Mouse (Mus musculus) gastrocnemius, adult 2 months (tissue): ENCODE measurements around the gene Hdac1. TPM values are rescaled to one million over a fixed set of nuclear protein-coding genes. Genes with fewer than 3 reads are reported as not detected.
"Not testable (repeated sequence)": the region's sequence is repeated elsewhere in the genome, so short reads cannot be mapped to it uniquely, and the experiment has no call there.

Experiments used
- DNase-seq: peaks from one replicate; pipeline ENCODE4 v3.0.0; 2022
- H3K27ac ChIP-seq: fragments of 200-600 bp; 2 replicates; pipeline ENCODE4 v1.8.1; 2022; ENCODE audit warnings: mild to moderate bottlenecking
- H3K4me3 ChIP-seq: fragments of 200-600 bp; 2 replicates; pipeline ENCODE4 v1.8.1; 2022; ENCODE audit warnings: mild to moderate bottlenecking, moderate library complexity
- CTCF ChIP-seq: fragments of 200-600 bp; IDR thresholded peaks from 2 replicates; pipeline ENCODE4 v1.8.1; 2022; ENCODE audit warnings: antibody characterized with exemption, mild to moderate bottlenecking, moderate library complexity
- intact Hi-C: fragments of 180-260 bp; cut with DNase I; formaldehyde crosslinking; loops from one replicate; pipeline ENCODE4 v1.15.1; 2025
- total RNA-seq, 2 experiments: library from RNA; stranded (reverse); gene quantifications; 2 replicates each; pipeline ENCODE4 v1.2.3; 2021

Gene Hdac1
- total RNA-seq, 2 experiments from 2014 or later: 9.1 to 10.6 TPM

DNA sequence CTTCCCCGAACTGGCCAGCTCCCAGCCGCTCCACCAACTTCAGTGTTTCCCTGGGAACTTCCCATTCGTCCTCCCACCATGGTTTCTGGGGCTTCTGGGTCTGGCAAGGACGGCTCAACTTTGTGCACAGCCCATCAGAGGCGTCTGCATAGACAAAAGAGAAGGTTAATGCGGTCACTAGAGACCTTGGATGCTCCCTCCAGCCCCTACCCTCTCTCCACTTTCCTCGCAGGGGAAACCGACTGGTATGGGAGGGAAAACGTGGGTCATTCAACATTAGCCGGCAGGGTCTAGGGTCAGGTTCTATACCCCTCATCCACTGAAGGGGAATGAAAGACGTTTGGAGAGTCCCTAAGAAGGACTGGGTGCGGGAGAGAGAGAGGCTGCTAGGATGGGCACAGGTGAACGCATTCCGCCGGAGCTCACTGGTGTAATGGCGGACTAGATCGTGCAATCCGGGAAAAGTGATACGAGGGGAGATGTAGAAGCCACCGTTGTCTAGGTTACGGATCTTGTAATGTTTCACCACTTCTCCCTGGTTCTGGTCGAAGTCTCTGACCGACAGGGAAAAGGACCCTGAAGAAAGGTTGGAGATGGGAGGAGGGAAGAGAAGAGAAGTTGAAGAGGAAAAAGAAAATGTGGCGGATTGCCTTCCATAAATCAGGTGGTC, 13.5 kb upstream of the Hdac1 start:
- Histone ChIP-seq H3K27ac (peak overlapping the region; percentile 80), H3K4me3 (peak overlapping the region; percentile 79)
- intact Hi-C loops: no loop called here
- DNase-seq: no peak
- no peak for TF ChIP-seq CTCF

DNA sequence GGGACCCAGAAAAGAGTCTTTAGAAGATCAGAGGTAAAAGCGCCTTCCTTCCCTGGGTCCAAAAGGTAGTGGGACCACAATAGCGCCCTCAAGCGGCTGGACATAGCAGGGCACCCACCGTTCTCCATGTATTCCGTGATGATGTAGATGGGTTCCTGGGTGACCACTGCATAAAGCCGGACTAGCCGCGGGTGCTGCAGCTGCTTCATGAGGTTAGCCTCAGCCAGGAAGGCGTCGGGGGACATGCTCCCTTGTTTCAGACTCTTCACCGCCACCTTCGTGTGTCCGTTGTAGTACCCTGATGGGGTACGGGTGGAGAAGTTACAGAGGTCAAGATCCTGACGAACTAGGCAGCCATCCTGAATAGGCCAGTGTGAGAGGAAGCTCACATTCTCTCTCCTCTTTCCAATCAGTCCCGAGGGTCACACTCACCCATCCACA, 12.9 kb upstream of the Hdac1 start:
- H3K4me3 ChIP-seq: peak overlapping the region; percentile 79
- peak; percentile 31 for DNase-seq
- H3K27ac ChIP-seq: no peak overlapping the region
- peak; percentile 64 for TF ChIP-seq CTCF
- intact Hi-C loops: no loop called here

DNA sequence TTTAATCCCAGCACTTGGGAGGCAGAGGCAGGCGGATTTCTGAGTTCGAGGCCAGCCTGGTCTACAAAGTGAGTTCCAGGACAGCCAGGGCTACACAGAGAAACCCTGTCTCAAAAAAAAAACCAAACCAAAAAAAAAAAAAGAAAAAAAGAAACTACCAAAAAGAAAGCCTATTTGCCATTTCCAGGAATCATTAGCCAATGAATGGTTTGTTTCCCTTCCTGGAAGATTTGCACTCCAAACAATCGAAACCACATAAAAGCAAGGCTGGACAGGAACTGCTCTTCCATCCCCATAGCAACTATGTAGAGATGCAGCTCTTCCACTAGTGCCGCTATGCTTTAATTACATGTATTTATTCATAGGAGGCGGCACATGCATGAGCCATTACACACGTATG, 12.0 kb upstream of the Hdac1 start:
- intact Hi-C loops, H3K4me3 ChIP-seq, H3K27ac ChIP-seq, DNase-seq: not testable (repeated sequence)

DNA sequence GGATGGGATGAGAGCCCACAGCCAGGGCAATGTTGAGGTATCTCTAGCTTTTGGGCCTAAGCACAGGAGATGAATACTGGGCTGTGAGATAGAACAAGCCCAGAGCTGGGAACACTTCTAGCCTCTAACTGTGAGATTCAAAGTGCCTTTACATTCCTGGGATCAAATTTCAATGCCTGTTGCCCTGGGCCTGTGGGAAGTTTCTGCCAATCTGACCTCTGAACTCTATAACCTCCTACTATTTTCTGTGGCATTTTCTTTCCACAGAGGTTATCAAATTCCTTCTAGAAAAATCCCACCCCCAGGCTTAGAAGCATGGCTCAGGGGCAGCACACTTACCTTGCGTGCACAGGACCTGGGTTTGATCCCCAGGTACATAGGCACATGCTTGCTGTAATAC, 7.8 kb upstream of the Hdac1 start:
- intact Hi-C loops: no loop called here
- TF ChIP-seq CTCF: no peak
- Histone ChIP-seq H3K27ac (no peak overlapping the region), H3K4me3 (no peak overlapping the region)
- DNase-seq: no peak

DNA sequence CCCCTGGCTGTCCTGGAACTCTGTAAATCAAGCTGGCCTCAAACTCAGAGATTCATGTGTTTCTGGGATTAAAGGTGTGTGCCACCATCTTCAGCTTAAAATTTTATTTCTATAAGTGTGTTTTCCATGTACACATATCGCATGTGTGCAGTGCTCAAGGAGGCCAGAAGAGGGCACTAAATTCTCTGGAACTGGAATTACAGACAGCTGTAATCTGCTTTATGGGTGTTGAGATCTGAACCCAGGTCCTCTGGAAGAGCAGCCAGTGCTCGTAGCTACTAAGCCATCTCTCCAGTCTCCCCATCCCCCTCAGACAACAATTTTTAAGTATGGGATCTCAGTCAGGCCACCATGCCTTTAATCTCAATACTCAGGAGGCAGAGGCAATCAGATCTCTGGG, 6.8 kb upstream of the Hdac1 start:
- no peak for DNase-seq
- Histone ChIP-seq H3K27ac (no peak overlapping the region), H3K4me3 (no peak overlapping the region)
- peak; percentile 58 for TF ChIP-seq CTCF
- intact Hi-C loops: loop anchor here (2.0 kb wide), 1 partner anchor 59 kb away; no protein-coding TSS in a partner anchor

DNA sequence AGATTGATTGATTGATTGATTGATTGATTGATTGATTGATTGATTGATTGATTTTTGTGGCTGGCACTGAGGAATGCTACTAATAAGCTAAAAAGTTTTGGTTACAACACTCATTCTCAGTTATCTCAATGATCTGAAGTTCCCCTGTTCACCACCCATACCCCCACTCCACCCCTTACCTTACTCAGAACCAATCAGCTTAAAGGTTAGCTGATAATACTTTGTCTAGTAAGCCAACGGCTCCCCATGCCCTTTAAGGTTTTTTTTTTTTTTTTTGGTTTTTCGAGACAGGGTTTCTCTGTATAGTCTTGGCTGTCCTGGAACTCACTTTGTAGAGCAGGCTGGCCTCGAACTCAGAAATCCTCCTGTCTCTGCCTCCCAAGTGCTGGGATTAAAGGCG, 5.1 kb upstream of the Hdac1 start:
- H3K4me3 ChIP-seq, H3K27ac ChIP-seq, DNase-seq: not testable (repeated sequence)
- intact Hi-C loops: loop anchor here (2.0 kb wide), 1 partner anchor 61 kb away; no protein-coding TSS in a partner anchor

DNA sequence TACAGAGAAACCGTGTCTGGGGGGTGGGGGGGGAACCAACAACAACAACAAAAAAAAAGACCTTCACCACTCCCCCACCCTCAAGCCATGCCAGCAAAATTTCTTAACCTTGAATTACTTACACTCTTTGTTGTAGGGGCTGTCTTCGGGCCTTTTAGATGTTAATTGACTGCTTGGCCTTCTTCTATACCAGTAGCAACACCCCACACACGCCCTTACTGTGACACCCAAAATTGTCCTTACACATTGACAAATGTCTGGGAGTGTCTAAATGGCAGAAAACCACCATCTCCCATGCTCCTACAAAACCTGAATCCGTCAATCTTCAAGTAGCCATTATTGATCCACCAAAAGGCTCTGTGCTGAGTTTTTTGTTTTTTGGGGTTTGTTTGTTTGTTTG, 1.6 kb upstream of the Hdac1 start:
- Histone ChIP-seq H3K27ac (no peak overlapping the region), H3K4me3 (no peak overlapping the region)
- no peak for TF ChIP-seq CTCF
- no peak for DNase-seq
- intact Hi-C loops: no loop called here

DNA sequence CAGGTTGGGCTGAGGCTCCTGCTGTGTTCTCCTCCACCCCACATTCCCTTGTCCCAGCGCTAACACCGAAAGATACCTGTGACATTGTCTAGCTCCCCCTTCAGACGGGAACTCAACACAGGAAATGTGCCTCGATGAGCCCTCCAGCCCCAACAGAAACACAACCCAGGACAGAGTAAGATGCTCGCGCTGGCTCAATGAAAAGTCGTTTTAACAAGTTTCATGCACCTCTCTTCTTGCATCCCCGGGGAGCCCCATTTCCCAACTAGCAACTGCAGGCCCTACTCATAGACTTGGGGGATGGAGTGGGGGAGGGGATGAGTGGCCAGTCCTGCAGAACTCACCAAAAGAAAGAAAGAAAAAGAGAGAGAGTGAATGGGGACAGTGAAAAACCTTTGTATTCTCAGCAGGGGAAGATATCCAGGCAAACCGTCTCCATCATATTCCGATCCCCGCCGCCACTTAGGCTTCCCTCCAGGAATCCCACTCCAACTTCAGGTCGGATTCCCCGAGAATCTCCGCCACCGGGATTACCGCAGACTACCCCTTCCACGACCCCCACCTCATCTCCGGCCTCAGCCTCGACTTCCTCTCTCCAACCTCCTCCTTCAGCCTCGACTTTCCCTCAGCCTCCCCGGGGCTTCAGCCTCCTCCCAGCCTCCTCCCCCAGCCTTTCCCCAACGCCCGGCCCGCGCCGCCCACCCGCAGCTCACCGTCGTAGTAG, 483 bp downstream of the Hdac1 start:
- peak overlapping the region; percentile 93 for H3K4me3 ChIP-seq
- TF ChIP-seq CTCF: peak; percentile 0; the same call in 1 of the 2 replicates
- peak overlapping the region; percentile 91 for H3K27ac ChIP-seq
- intact Hi-C loops: loop anchor here (2.0 kb wide), 1 partner anchor 67 kb away; no protein-coding TSS in a partner anchor
- DNase-seq: no peak

DNA sequence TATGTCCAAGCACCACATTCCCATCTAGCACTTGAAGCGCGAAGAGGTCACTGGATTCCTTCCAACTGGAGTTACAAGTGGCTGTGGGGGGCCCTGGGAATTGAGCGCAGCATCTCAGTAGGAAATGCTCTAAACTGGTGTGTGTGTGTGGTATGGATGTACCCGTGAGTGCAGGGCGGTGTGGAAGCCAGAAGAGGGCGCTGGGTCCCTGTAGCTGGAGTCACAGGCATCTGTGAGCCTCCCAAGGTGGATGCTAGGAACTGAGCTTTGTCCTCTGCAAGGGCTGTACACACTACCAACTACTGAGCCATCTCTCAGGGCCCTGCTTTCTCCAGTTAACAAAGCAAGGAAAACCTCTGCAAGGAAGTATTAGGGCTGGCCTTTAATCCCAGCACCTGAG, 2.5 kb downstream of the Hdac1 start:
- intact Hi-C loops: loop anchor here (2.0 kb wide), 1 partner anchor 69 kb away; no protein-coding TSS in a partner anchor
- H3K4me3 ChIP-seq: no peak overlapping the region
- TF ChIP-seq CTCF: peak; percentile 32; the same call in 1 of the 2 replicates
- no peak for DNase-seq
- H3K27ac ChIP-seq: no peak overlapping the region

DNA sequence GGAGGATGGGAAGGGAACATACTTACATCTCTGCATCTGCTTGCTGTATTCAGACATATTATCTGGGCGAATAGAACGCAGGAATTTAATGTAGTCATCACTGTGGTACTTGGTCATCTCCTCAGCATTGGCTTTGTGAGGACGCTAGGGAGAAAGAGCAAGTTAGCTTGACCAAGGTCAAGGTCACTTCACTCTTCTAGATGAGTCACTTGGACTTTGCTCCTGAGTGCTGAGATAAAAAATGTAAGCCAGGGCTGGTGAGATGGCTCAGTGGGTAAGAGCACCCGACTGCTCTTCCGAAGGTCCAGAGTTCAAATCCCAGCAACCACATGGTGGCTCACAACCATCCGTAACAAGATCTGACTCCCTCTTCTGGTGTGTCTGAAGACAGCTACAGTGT, 13.6 kb downstream of the Hdac1 start:
- H3K27ac ChIP-seq, H3K4me3 ChIP-seq, DNase-seq, intact Hi-C loops: not testable (repeated sequence)

DNA sequence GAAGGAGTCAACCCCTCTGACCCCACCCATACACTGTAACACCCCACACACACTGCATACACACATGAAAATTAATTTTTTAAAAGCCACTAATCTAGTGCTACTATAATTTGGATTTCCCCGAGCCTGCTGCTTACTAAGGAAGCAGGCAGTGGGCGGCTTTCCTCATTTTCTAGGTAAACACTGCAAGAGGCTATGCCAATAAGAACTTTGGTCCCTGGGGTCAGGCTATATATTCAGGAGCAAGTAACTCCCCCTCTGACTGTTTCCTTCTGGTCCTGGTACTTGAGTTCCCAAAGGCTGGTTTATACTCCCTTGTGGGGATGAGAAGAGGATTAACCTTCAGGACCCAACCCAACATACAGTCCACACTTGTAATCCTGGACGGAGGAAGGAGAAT, 16.6 kb downstream of the Hdac1 start:
- TF ChIP-seq CTCF: no peak
- Histone ChIP-seq H3K27ac (no peak overlapping the region), H3K4me3 (no peak overlapping the region)
- intact Hi-C loops: no loop called here
- DNase-seq: no peak

DNA sequence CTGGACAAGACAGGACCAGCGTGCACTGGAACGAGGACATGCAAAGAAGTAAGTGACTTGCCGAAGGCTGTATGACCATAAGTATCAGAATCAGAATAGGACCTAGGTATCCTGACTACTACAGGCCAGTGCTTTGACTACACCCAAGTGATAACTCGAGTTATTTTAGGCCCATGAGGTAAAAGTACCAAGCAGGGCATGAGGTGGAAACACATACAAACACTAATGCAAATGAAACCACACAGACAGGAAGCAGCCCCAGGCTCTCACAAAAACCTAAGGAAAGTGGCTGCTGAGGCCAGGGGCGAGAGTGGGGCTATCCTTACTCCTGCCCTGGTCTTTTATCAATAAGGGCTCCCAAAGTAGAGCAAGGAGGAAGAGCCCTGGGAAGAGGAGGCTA, 17.2 kb downstream of the Hdac1 start:
- H3K27ac ChIP-seq: no peak overlapping the region
- DNase-seq: no peak
- H3K4me3 ChIP-seq: no peak overlapping the region
- intact Hi-C loops: no loop called here
- no peak for TF ChIP-seq CTCF

DNA sequence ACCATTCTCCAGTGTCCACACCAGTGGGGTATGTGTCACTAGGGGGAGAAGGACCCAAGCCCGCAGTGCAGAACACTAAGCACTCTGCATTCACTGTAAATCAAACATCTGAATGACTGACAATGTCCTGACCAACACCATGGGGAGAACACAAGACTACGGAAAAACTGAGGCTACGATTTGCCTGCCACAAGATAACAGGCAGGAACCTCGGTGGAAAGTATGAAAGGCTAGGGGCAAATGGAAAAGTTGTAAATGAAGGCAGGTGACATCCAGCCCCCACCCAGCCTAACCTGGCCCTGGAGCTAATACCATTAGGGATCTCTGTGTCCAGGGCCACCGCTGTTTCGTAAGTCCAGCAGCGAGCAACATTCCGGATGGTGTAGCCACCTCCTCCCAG, 24.0 kb downstream of the Hdac1 start:
- H3K27ac ChIP-seq: no peak overlapping the region
- no peak for TF ChIP-seq CTCF
- H3K4me3 ChIP-seq: no peak overlapping the region
- intact Hi-C loops: no loop called here
- DNase-seq: no peak

DNA sequence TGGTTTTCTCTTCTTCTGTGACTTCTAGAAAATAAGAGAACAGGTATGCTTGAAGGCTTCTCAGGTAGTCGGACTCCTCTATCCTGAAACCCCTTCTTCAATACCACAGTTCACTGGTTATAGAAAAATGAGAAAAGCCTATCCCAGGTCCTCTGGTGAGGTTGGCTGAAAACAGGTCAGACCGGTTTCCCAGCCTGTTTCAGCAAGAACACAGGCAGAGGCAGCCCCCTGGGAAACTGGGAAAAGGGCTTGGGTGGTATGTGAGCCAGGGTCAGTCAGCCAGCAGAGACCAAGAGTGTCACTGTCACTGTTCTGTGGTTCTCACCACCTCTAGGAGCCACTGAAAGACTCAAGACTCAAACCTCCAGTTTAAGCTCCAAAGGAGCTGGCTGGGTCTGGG, 25.6 kb downstream of the Hdac1 start:
- H3K27ac ChIP-seq: no peak overlapping the region
- no peak overlapping the region for H3K4me3 ChIP-seq
- intact Hi-C loops: no loop called here
- DNase-seq: no peak
- TF ChIP-seq CTCF: no peak
